Mouse (Mus musculus) ES-Bruce4 (cell line): ENCODE measurements around the gene Neurog1.

ENCODE experiments used
- CTCF ChIP-seq: IDR thresholded peaks from one replicate; pipeline ENCODE4 v1.8.1; 2011; ENCODE audit warnings: low read depth, low read length
- POLR2A ChIP-seq: IDR thresholded peaks from one replicate; pipeline ENCODE4 v1.8.1; 2011; ENCODE audit warnings: low read length; ENCODE audit not compliant: insufficient read depth

DNA sequence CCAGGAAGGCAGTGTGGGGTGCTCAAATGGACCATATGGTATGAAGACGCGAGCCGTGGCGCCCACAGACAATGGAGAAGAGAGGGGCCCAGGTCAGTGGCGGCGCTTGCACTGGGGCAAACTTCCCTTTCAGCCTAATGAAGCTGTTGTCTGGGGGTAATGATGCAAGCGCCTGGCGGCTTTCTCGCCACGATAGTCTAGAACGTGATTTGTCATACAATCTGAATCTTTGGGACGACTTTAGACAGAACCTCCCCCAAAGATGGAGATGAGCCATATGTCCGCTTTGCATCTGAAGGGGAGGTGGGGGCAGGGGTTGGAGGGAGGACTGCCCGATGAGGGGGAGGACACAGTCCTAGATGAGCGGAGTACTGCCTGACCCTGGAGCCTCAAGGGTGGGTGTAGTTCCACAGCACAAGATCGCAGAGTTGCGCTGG is 8.4 kb upstream of the Neurog1 start:
- TF ChIP-seq CTCF, result no peak
- no peak for TF ChIP-seq POLR2A
